Mouse (Mus musculus): ENCODE measurements at regions not wholly inside any gene's neighbourhood (a gene's known extent, or its start where the extent isn't known, plus 50 kb on each side); places are given as distances from the start of the nearest gene placed in this dataset.

- TF ChIP-seq CTCF (IDR thresholded peaks at IDR 0.05; ENCODE audit: extremely low read depth, insufficient read depth, low read length) (peak; percentile 92), POLR2A (IDR thresholded peaks at IDR 0.05; ENCODE audit: extremely low read depth, insufficient read depth, low read length) (no peak)
Observed at GRCm38 (mm10) chr14:101378965-101379662, 179.0 kb upstream of the Prr30 start.
